Mouse (Mus musculus) lung, adult 2 months (tissue): ENCODE measurements around the gene Gm20388.

ENCODE experiments used
- CTCF ChIP-seq: fragments of 200-500 bp; IDR thresholded peaks from 2 replicates; pipeline ENCODE4 v1.5.1; 2011; ENCODE audit warnings: mild to moderate bottlenecking, low read length, control low read depth; ENCODE audit not compliant: insufficient read depth
- POLR2A ChIP-seq: fragments of 200-500 bp; IDR thresholded peaks from 2 replicates; pipeline ENCODE4 v1.6.1; 2011; ENCODE audit warnings: low read depth, mild to moderate bottlenecking, control low read depth, low read length, borderline replicate concordance; ENCODE audit errors: extremely low read depth

GRCm38 (mm10) chr8:121661631-121662357 is 1751.2 kb downstream of the Gm20388 start:
- TF ChIP-seq CTCF (no peak), POLR2A (no peak)
